Mouse (Mus musculus) liver, postnatal 0 days (tissue): Measurements from ENCODE around the gene Irf2bp1. TPM values are rescaled to one million over a fixed set of nuclear protein-coding genes. Genes with fewer than 3 reads are reported as not detected.

Source experiments
- ATAC-seq: fragments of 200-750 bp; cut with Nextera tagmentation; 2 replicates; pipeline ENCODE4 v1.8.0; 2017; ENCODE audit warnings: mild to moderate bottlenecking, moderate library complexity
- DNase-seq: peaks from one replicate; pipeline ENCODE4 v3.0.0-alpha.2; 2016
- H3K27ac ChIP-seq: fragments of 300-500 bp; sonication (generic); 2 replicates; pipeline ENCODE4 v1.5.1; 2014; ENCODE audit warnings: antibody characterized with exemption, moderate library complexity, mild to moderate bottlenecking, low read depth
- H3K27me3 ChIP-seq: fragments of 300-500 bp; sonication (generic); 2 replicates; pipeline ENCODE4 v1.6.1; 2014; ENCODE audit warnings: low read length, control low read depth, mixed read lengths; ENCODE audit not compliant: insufficient read depth
- H3K36me3 ChIP-seq: fragments of 300-500 bp; sonication (generic); replicated peaks from 2 replicates; pipeline ENCODE4 v1.6.1; 2014; ENCODE audit warnings: mild to moderate bottlenecking, control low read depth, low read length, moderate library complexity, mixed read lengths; ENCODE audit not compliant: insufficient read depth
- H3K4me1 ChIP-seq: fragments of 300-500 bp; sonication (generic); 2 replicates; pipeline ENCODE4 v1.6.1; 2014; ENCODE audit warnings: antibody characterized with exemption, mild to moderate bottlenecking, control low read depth; ENCODE audit not compliant: insufficient read depth
- H3K4me2 ChIP-seq: fragments of 300-500 bp; sonication (generic); 2 replicates; pipeline ENCODE4 v1.6.1; 2014; ENCODE audit warnings: low read depth, mild to moderate bottlenecking, low read length, moderate library complexity, mixed read lengths
- H3K4me3 ChIP-seq: fragments of 300-500 bp; sonication (generic); 2 replicates; pipeline ENCODE4 v1.5.1; 2014; ENCODE audit warnings: low read depth, low read length
- H3K9ac ChIP-seq: fragments of 300-500 bp; sonication (generic); replicated peaks from 2 replicates; pipeline ENCODE4 v1.6.1; 2014; ENCODE audit warnings: mild to moderate bottlenecking, moderate library complexity
- H3K9me3 ChIP-seq: fragments of 300-500 bp; sonication (generic); 2 replicates; pipeline ENCODE4 v1.6.1; 2016; ENCODE audit warnings: mild to moderate bottlenecking, control low read depth, low read length, mixed read lengths
- CTCF ChIP-seq: sonication (generic); IDR thresholded peaks from 2 replicates; pipeline ENCODE4 v1.5.1; 2016; ENCODE audit warnings: antibody characterized with exemption, low read depth
- EP300 ChIP-seq: IDR thresholded peaks from 2 replicates; pipeline ENCODE4 v1.6.1; 2016; ENCODE audit warnings: antibody characterized with exemption, low read depth, mild to moderate bottlenecking
- WGBS: fragments of 180-500 bp; shearing (Covaris S2); extraction: QIAGEN DNeasy Blood & Tissue Kit; methylation state at CpG from one replicate; pipeline ENCODE4 v1.1.7; 2014; ENCODE audit not compliant: insufficient replicate concordance; 5-methylcytosine and 5-hydroxymethylcytosine counted together
- polyA plus RNA-seq: library from polyadenylated mRNA; unstranded; fragments of >200 nt; fragmentation: Nextera tagmentation; extraction: Ambion mirVana; gene quantifications from 2 replicates; pipeline ENCODE4 v1.2.1, GENCODE M21; 2015

The Irf2bp1 gene
- polyA plus RNA-seq, 1 experiment from 2014 or later: 6.3 TPM

- Histone ChIP-seq H3K4me3 (no peak overlapping the region), H3K9me3 (no peaks in the 10 kb centered on the region), H3K4me2 (no peak overlapping the region), H3K9ac (no peak overlapping the region), H3K27ac (no peak overlapping the region), H3K4me1 (peaks cover 24% of the 10 kb centered on the region), H3K36me3 (peaks cover 34% of the 10 kb centered on the region), H3K27me3 (peaks cover 8% of the 10 kb centered on the region)
- TF ChIP-seq EP300 (no peak), CTCF (no peak)
- no peak for DNase-seq
- no peak for ATAC-seq
Measured at GRCm38 (mm10) chr7:19028067-19028466, 24.2 kb downstream of the Irf2bp1 start.

GRCm38 (mm10) chr7:19029084-19029653, 25.3 kb downstream of the Irf2bp1 start:
- TF ChIP-seq CTCF: peak; percentile 79
- no peak for TF ChIP-seq EP300
- H3K27ac ChIP-seq: no peak overlapping the region
- DNase-seq (peak; percentile 70), ATAC-seq (no peak)
- H3K36me3 ChIP-seq: peaks cover 41% of the 10 kb centered on the region
- H3K9ac ChIP-seq: no peak overlapping the region
- H3K4me2 ChIP-seq: no peak overlapping the region
- H3K4me3 ChIP-seq: no peak overlapping the region
- H3K9me3 ChIP-seq: no peaks in the 10 kb centered on the region
- H3K4me1 ChIP-seq: peaks cover 21% of the 10 kb centered on the region
- H3K27me3 ChIP-seq: no peaks in the 10 kb centered on the region
- 77% methylated on average over 6 of the region's 6 CpGs for WGBS

GRCm38 (mm10) chr7:19031641-19032040, 27.8 kb downstream of the Irf2bp1 start:
- DNase-seq (no peak), ATAC-seq (no peak)
- WGBS: 82% methylated on average over 4 of the region's 4 CpGs
- Histone ChIP-seq H3K9ac (no peak overlapping the region), H3K4me2 (no peak overlapping the region), H3K9me3 (no peaks in the 10 kb centered on the region), H3K27ac (no peak overlapping the region), H3K4me3 (no peak overlapping the region), H3K36me3 (peaks cover 58% of the 10 kb centered on the region), H3K4me1 (peaks cover 7% of the 10 kb centered on the region; the same call in 1 of the 2 replicates), H3K27me3 (no peaks in the 10 kb centered on the region)
- TF ChIP-seq CTCF (no peak), EP300 (no peak)

GRCm38 (mm10) chr7:19044616-19045015, 40.8 kb downstream of the Irf2bp1 start:
- Histone ChIP-seq H3K4me1 (no peaks in the 10 kb centered on the region), H3K36me3 (peaks cover 87% of the 10 kb centered on the region), H3K4me3 (no peak overlapping the region), H3K9me3 (no peaks in the 10 kb centered on the region), H3K27me3 (no peaks in the 10 kb centered on the region), H3K27ac (no peak overlapping the region), H3K4me2 (no peak overlapping the region), H3K9ac (no peak overlapping the region)
- DNase-seq: no peak
- TF ChIP-seq CTCF (no peak), EP300 (no peak)
- WGBS: 93% methylated on average over 6 of the region's 6 CpGs
- ATAC-seq: peak; percentile 44; the same call in 1 of the 2 replicates

- no peak overlapping the region for H3K4me2 ChIP-seq
- TF ChIP-seq CTCF: no peak
- no peak for TF ChIP-seq EP300
Measured at GRCm38 (mm10) chr7:19046286-19047069, 42.6 kb downstream of the Irf2bp1 start.

GRCm38 (mm10) chr7:19048006-19048527, 44.2 kb downstream of the Irf2bp1 start:
- no peak overlapping the region for H3K9ac ChIP-seq
- H3K4me3 ChIP-seq: no peak overlapping the region
- H3K36me3 ChIP-seq: peaks cover 72% of the 10 kb centered on the region
- H3K27ac ChIP-seq: no peak overlapping the region
- H3K4me1 ChIP-seq: no peaks in the 10 kb centered on the region
- 79% methylated on average over 14 of the region's 14 CpGs for WGBS
- H3K4me2 ChIP-seq: no peak overlapping the region
- no peak for DNase-seq
- no peaks in the 10 kb centered on the region for H3K9me3 ChIP-seq
- no peak for ATAC-seq
- TF ChIP-seq EP300: no peak
- no peak for TF ChIP-seq CTCF
- H3K27me3 ChIP-seq: no peaks in the 10 kb centered on the region

More at GRCm38 (mm10) chr7:19046286-19047069, 42.6 kb downstream of the Irf2bp1 start:
- 81% methylated on average over 11 of the region's 11 CpGs for WGBS
- no peaks in the 10 kb centered on the region for H3K4me1 ChIP-seq
- no peaks in the 10 kb centered on the region for H3K27me3 ChIP-seq
- H3K36me3 ChIP-seq: peaks cover 87% of the 10 kb centered on the region
- no peak overlapping the region for H3K4me3 ChIP-seq
- DNase-seq: no peak
- H3K9me3 ChIP-seq: no peaks in the 10 kb centered on the region
- H3K27ac ChIP-seq: no peak overlapping the region
- no peak for ATAC-seq
- H3K9ac ChIP-seq: no peak overlapping the region
